Mouse (Mus musculus) bone marrow macrophage, adult 2 months (primary cell): ENCODE results near the gene Atg16l1. TPM values are rescaled to one million over a fixed set of nuclear protein-coding genes. Genes with fewer than 3 reads are reported as not detected.
A peak's percentile ranks its signal among the peaks of the same experiment; 100 is the strongest.

Experiments used
- H3K27ac ChIP-seq: 2 replicates; pipeline ENCODE4 v1.5.1; 2012; ENCODE audit warnings: low read depth, low read length; ENCODE audit not compliant: insufficient read depth
- H3K4me1 ChIP-seq: 2 replicates; pipeline ENCODE4 v1.6.1; 2012; ENCODE audit warnings: low read length; ENCODE audit not compliant: control insufficient read depth, insufficient read depth
- H3K4me3 ChIP-seq: 2 replicates; pipeline ENCODE4 v1.5.1; 2012; ENCODE audit warnings: mild to moderate bottlenecking, low read length, moderate library complexity; ENCODE audit not compliant: insufficient read depth
- CTCF ChIP-seq: IDR thresholded peaks from 2 replicates; pipeline ENCODE4 v1.5.1; 2012; ENCODE audit warnings: low read depth, mild to moderate bottlenecking, low read length, moderate library complexity
- POLR2A ChIP-seq: IDR thresholded peaks from 2 replicates; pipeline ENCODE4 v1.6.1; 2012; ENCODE audit warnings: mild to moderate bottlenecking, low read depth, low read length, borderline replicate concordance
- polyA plus RNA-seq: library from polyadenylated mRNA; stranded (reverse); fragments of >200 nt; gene quantifications from 2 replicates; pipeline ENCODE4 v1.2.4, GENCODE M21; 2012; ENCODE audit not compliant: missing spikeins, insufficient read depth, insufficient read length

Gene Atg16l1
- polyA plus RNA-seq, 1 experiment, result 25.9 TPM

DNA sequence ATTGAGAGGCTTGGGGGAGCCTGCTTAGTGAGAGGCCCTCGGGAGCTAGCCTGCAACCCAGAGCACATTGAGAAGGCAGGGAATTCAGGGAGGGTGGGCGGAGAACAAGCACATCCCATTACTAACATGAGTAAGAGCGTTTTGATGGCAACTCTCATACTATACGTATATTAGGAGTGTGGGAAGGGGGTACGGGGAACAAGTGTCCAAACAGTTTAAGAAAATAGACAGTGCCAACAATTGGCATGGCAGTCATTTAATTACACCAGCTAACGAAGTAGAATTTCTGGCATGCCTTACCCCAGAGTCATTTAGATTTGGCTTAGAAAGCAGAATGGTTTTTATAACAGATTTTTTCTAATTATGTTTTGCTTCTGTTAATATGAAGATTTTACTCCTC, 25.8 kb upstream of the Atg16l1 start:
- H3K27ac ChIP-seq, result no peak overlapping the region
- no peak overlapping the region for H3K4me3 ChIP-seq
- peaks cover 5% of the 10 kb centered on the region for H3K4me1 ChIP-seq
- no peak for TF ChIP-seq CTCF
- no peak for TF ChIP-seq POLR2A

GRCm38 (mm10) chr1:87730271-87730670, 25.4 kb upstream of the Atg16l1 start:
- TF ChIP-seq CTCF (no peak), POLR2A (no peak)
- Histone ChIP-seq H3K4me3 (no peak overlapping the region), H3K4me1 (peaks cover 5% of the 10 kb centered on the region), H3K27ac (no peak overlapping the region)

DNA sequence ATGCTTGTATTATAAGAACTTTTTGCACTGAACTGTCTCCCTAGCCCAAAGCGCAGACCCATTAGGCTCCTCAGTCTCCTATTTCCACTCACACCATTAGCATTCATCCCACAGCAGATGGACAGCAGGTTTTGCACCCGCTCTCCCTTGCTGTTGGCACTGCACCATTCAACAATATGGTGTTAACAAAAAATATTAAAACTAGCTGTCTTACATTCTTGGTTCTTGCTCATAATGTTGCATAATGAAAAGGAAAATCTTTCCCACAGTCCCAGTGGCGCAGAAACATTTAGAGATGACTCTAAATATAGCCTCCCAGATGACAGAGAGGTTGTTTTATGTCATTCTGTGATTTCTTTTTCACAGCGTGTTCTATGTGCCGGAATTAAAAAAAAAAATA, 22.5 kb upstream of the Atg16l1 start:
- Histone ChIP-seq H3K27ac (no peak overlapping the region), H3K4me3 (no peak overlapping the region)
- no peak for TF ChIP-seq POLR2A

GRCm38 (mm10) chr1:87734153-87734552, 21.5 kb upstream of the Atg16l1 start:
- no peak overlapping the region for H3K4me3 ChIP-seq
- no peak overlapping the region for H3K27ac ChIP-seq
- TF ChIP-seq CTCF, result no peak
- no peak for TF ChIP-seq POLR2A
- H3K4me1 ChIP-seq, result peaks cover 4% of the 10 kb centered on the region

More for the DNA sequence above, 22.5 kb upstream of the Atg16l1 start:
- peaks cover 5% of the 10 kb centered on the region for H3K4me1 ChIP-seq

DNA sequence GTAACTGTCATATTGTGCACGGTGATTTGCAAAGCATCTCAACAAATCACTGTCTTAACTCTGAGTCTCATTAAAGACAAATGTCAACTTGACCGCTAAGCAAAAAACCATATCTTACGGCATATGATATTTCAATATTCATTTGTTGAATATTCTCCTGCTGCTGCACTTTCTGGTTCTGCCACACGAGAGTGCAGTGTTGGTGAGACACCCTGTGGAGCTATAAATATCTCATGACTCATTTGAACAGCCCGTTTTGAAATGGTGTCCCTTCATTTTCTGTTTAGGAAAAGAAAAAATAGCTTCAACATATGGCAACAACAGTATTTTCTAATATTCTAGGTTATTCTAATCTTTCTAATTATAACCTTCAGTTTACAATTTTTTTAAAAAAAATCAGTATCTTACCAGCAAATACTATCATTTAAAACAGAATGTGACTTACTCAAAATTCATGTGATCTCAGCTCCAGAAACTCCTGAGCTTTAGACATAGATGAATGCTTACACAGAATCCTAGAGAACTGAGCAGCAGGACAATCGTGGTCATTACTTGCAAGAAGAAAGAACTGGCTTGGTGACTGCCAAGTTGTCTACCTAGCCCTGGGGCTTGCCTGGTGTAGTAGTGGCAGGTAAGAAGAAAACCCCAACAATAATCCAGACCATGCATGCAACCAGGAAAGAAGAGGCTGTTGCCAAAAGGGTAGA, 14.9 kb upstream of the Atg16l1 start:
- H3K4me1 ChIP-seq, result peaks cover 10% of the 10 kb centered on the region
- no peak for TF ChIP-seq POLR2A
- no peak for TF ChIP-seq CTCF
- peak overlapping the region; percentile 70 for H3K27ac ChIP-seq
- no peak overlapping the region for H3K4me3 ChIP-seq

DNA sequence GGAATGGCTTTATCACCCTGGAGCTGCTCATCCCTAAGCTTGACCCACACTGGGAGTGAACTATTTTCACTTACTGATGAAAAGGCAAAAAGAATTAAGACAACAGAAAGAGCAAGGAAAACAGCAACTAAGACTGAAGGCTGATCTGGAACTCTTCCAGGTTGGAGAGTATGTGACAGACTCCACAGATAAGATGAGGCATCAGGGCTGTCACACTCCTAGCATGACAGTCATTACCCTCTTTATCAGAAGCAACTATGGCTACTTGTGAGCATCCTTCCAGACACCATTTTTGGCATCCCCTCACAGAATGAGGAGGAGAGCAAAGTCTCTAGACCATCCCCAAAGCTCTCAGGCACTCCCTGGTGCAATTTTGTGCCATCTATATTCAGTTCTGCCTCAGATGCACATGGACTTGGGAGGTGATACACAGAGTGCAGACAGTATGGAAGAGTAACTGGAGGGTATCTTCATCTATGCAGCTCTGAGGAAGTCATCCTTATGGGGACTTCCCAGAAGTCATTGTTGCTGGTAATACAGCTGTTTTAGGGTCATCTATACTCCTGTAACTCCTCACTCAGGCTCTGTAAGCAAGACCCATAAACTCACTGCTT, 6.2 kb upstream of the Atg16l1 start:
- TF ChIP-seq POLR2A (no peak), CTCF (no peak)
- H3K4me1 ChIP-seq, result peaks cover 4% of the 10 kb centered on the region; the same call in 1 of the 2 replicates
- no peak overlapping the region for H3K4me3 ChIP-seq
- no peak overlapping the region for H3K27ac ChIP-seq

DNA sequence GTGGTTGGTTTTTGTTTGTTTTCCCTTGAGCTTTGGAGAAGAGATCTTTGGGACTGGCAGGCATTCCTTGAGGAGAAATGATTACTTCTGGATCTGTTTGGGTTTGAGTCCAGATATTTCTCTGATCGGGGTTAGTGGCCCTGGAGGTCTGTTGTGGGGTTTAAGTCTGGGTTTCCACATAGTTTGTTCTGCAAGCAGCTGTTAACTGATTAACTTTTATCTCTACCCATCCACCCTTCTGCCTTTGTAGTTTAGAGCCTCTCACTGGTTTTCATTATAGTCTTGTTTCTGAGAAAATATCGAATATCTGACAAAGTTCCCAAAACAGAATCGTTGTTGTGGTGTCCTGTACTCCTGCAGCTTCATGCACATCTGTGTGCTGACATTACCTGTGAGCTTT, 8.2 kb downstream of the Atg16l1 start:
- H3K4me1 ChIP-seq, result peaks cover 5% of the 10 kb centered on the region
- no peak overlapping the region for H3K27ac ChIP-seq
- TF ChIP-seq POLR2A (no peak), CTCF (no peak)
- H3K4me3 ChIP-seq, result no peak overlapping the region

DNA sequence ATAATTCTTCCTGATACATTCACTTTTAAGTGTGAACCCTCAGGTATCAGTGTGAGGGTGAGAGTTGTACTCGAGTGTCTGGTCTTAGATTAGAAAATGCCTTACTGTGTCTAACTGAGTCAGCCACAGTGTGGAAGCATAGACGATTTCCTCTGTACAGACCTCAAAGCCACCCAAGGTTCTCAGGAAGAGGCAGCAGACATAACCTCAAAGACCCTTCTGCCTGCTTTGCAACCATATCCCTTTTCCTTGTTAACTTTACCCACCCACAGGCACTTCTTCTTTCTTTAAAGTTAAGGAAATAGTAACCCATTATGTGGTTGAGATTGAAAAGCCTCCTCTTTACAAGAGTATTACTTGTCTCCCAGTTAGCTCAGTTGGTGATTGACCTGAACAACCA, 10.1 kb downstream of the Atg16l1 start:
- Histone ChIP-seq H3K4me1 (peaks cover 4% of the 10 kb centered on the region; the same call in 1 of the 2 replicates), H3K27ac (no peak overlapping the region), H3K4me3 (no peak overlapping the region)
- TF ChIP-seq POLR2A, result no peak

DNA sequence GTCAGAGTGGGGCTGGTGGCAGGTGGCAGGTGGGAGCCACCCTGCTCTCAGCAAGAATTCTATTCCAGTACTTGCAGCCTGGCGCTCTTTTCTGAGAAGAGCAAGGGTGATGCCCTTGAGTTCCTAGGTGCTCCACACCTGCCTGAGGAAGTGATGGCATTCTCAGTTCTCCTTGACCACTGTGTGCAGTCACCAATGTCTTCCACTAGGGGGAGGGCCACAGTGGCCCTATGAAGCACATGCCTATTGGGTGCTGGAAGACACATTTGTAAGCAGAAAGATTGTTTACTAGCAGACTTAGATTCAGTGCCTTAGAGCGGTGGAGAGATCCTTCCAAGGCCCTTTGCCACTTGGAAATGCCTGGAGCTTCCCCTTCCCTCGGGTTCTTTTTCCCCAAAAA, 10.6 kb downstream of the Atg16l1 start:
- TF ChIP-seq CTCF (peak; percentile 60), POLR2A (no peak)
- Histone ChIP-seq H3K27ac (no peak overlapping the region), H3K4me1 (peaks cover 4% of the 10 kb centered on the region; the same call in 1 of the 2 replicates), H3K4me3 (no peak overlapping the region)

DNA sequence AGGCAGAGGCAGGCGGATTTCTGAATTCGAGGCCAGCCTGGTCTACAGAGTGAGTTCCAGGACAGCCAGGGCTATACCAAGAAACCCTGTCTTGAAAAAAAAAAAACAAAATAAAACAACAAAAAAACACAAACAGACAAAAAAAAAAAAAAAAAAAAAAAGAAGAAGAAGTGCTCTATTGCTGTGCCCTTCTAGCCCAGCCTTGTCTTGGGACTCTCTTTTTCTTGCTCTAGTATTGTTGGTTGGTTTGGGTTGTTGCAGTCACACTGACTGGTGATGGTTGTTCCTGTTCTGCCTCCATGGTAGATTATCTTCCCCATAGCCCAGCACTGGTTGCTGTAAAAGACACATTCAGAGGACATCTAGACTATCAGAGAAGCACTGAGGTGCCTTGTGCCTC, 13.6 kb downstream of the Atg16l1 start:
- TF ChIP-seq POLR2A (no peak), CTCF (no peak)
- no peak overlapping the region for H3K27ac ChIP-seq
- no peak overlapping the region for H3K4me3 ChIP-seq
- H3K4me1 ChIP-seq, result peaks cover 5% of the 10 kb centered on the region; the same call in 1 of the 2 replicates
